Mouse (Mus musculus): ENCODE results near the gene Cdk8. TPM values are rescaled to one million over a fixed set of nuclear protein-coding genes. Genes with fewer than 3 reads are reported as not detected.

The Cdk8 gene
- polyA plus RNA-seq, 1 experiment from 2014 or later, result 26.1 TPM

GRCm38 (mm10) chr5:146293919-146294700, 63.1 kb downstream of the Cdk8 start:
- WGBS, result 92% methylated on average over 11 of the region's 11 CpGs
- Histone ChIP-seq H3K36me3 (ENCODE audit: control insufficient read depth, insufficient read depth, low read length) (peaks cover 28% of the 10 kb centered on the region), H3K27ac (ENCODE audit: low read depth, low read length) (no peak overlapping the region), H3K9me3 (ENCODE audit: control insufficient read depth, low read length) (no peaks in the 10 kb centered on the region), H3K4me2 (ENCODE audit: low read depth, low read length) (no peak overlapping the region), H3K9ac (replicated peaks; ENCODE audit: low read depth, low read length) (no peak overlapping the region), H3K4me3 (ENCODE audit: low read depth, low read length) (no peak overlapping the region), H3K27me3 (ENCODE audit: control insufficient read depth, insufficient read depth, low read length) (no peaks in the 10 kb centered on the region), H3K4me1 (ENCODE audit: control insufficient read depth, insufficient read depth, low read length) (no peaks in the 10 kb centered on the region)
- ATAC-seq (ENCODE audit: low read depth), result no peak

DNA sequence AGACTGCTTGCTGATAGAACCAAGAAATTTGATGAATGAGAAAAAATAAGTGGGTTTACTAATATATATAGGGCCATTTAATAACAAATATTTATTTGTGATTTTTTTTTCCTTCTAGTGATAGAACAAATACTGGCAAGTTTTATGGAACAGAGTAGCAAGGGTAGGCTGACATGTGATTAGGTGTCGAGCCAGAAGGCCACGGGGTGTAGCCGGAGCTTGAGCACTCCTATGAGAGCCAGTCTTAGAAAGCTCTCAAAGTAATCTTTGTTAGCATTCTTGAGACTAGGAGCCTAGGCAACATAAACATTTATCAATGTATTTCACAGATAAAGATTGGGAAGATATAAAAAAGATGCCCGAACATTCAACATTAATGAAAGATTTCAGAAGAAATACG, 63.8 kb downstream of the Cdk8 start:
- H3K9ac ChIP-seq (replicated peaks; ENCODE audit: low read depth, low read length), result no peak overlapping the region
- H3K4me1 ChIP-seq (ENCODE audit: control insufficient read depth, insufficient read depth, low read length), result no peaks in the 10 kb centered on the region
- ATAC-seq (ENCODE audit: low read depth), result no peak
- no peak overlapping the region for H3K4me3 ChIP-seq (ENCODE audit: low read depth, low read length)
- no peaks in the 10 kb centered on the region for H3K9me3 ChIP-seq (ENCODE audit: control insufficient read depth, low read length)
- no peaks in the 10 kb centered on the region for H3K27me3 ChIP-seq (ENCODE audit: control insufficient read depth, insufficient read depth, low read length)
- 95% methylated on average over 5 of the region's 5 CpGs for WGBS
- H3K4me2 ChIP-seq (ENCODE audit: low read depth, low read length), result no peak overlapping the region
- H3K27ac ChIP-seq (ENCODE audit: low read depth, low read length), result no peak overlapping the region
- H3K36me3 ChIP-seq (ENCODE audit: control insufficient read depth, insufficient read depth, low read length), result peaks cover 29% of the 10 kb centered on the region

GRCm38 (mm10) chr5:146298807-146299519, 67.9 kb downstream of the Cdk8 start:
- 81% methylated on average over 13 of the region's 13 CpGs for WGBS
- no peak overlapping the region for H3K27ac ChIP-seq (ENCODE audit: low read depth, low read length)
- H3K36me3 ChIP-seq (ENCODE audit: control insufficient read depth, insufficient read depth, low read length), result peaks cover 29% of the 10 kb centered on the region
- H3K27me3 ChIP-seq (ENCODE audit: control insufficient read depth, insufficient read depth, low read length), result no peaks in the 10 kb centered on the region
- no peak overlapping the region for H3K4me2 ChIP-seq (ENCODE audit: low read depth, low read length)
- no peak overlapping the region for H3K4me3 ChIP-seq (ENCODE audit: low read depth, low read length)
- H3K4me1 ChIP-seq (ENCODE audit: control insufficient read depth, insufficient read depth, low read length), result no peaks in the 10 kb centered on the region
- H3K9ac ChIP-seq (replicated peaks; ENCODE audit: low read depth, low read length), result no peak overlapping the region
- ATAC-seq (ENCODE audit: low read depth), result no peak
- H3K9me3 ChIP-seq (ENCODE audit: control insufficient read depth, low read length), result no peaks in the 10 kb centered on the region

- Histone ChIP-seq H3K9ac (replicated peaks; ENCODE audit: low read depth, low read length) (no peak overlapping the region), H3K36me3 (ENCODE audit: control insufficient read depth, insufficient read depth, low read length) (peaks cover 29% of the 10 kb centered on the region), H3K4me2 (ENCODE audit: low read depth, low read length) (no peak overlapping the region), H3K4me3 (ENCODE audit: low read depth, low read length) (no peak overlapping the region), H3K4me1 (ENCODE audit: control insufficient read depth, insufficient read depth, low read length) (no peaks in the 10 kb centered on the region), H3K27me3 (ENCODE audit: control insufficient read depth, insufficient read depth, low read length) (no peaks in the 10 kb centered on the region), H3K9me3 (ENCODE audit: control insufficient read depth, low read length) (no peaks in the 10 kb centered on the region), H3K27ac (ENCODE audit: low read depth, low read length) (no peak overlapping the region)
- no peak for ATAC-seq (ENCODE audit: low read depth)
- 74% methylated on average over 8 of the region's 8 CpGs for WGBS
These were observed 68.5 kb downstream of the Cdk8 start for GRCm38 (mm10) chr5:146299520-146299870.

GRCm38 (mm10) chr5:146303470-146303869, 72.4 kb downstream of the Cdk8 start:
- Histone ChIP-seq H3K4me3 (ENCODE audit: low read depth, low read length) (no peak overlapping the region), H3K9ac (replicated peaks; ENCODE audit: low read depth, low read length) (no peak overlapping the region), H3K4me1 (ENCODE audit: control insufficient read depth, insufficient read depth, low read length) (no peaks in the 10 kb centered on the region), H3K27ac (ENCODE audit: low read depth, low read length) (no peak overlapping the region), H3K27me3 (ENCODE audit: control insufficient read depth, insufficient read depth, low read length) (no peaks in the 10 kb centered on the region), H3K9me3 (ENCODE audit: control insufficient read depth, low read length) (no peaks in the 10 kb centered on the region), H3K4me2 (ENCODE audit: low read depth, low read length) (no peak overlapping the region), H3K36me3 (ENCODE audit: control insufficient read depth, insufficient read depth, low read length) (peaks cover 9% of the 10 kb centered on the region)
- ATAC-seq (ENCODE audit: low read depth), result no peak; the same call in 1 of the 2 replicates
- WGBS, result 85% methylated on average over 5 of the region's 5 CpGs

- ATAC-seq (ENCODE audit: low read depth), result no peak
- Histone ChIP-seq H3K9ac (replicated peaks; ENCODE audit: low read depth, low read length) (no peak overlapping the region), H3K4me3 (ENCODE audit: low read depth, low read length) (no peak overlapping the region), H3K4me2 (ENCODE audit: low read depth, low read length) (no peak overlapping the region), H3K27ac (ENCODE audit: low read depth, low read length) (no peak overlapping the region), H3K36me3 (ENCODE audit: control insufficient read depth, insufficient read depth, low read length) (no peaks in the 10 kb centered on the region), H3K4me1 (ENCODE audit: control insufficient read depth, insufficient read depth, low read length) (no peaks in the 10 kb centered on the region), H3K27me3 (ENCODE audit: control insufficient read depth, insufficient read depth, low read length) (no peaks in the 10 kb centered on the region), H3K9me3 (ENCODE audit: control insufficient read depth, low read length) (no peaks in the 10 kb centered on the region)
- 87% methylated on average over 8 of the region's 8 CpGs for WGBS
These were observed 76.2 kb downstream of the Cdk8 start for GRCm38 (mm10) chr5:146307046-146307743.

- H3K27ac ChIP-seq (ENCODE audit: low read depth, low read length), result no peak overlapping the region
- 96% methylated on average over 4 of the region's 4 CpGs for WGBS
- no peaks in the 10 kb centered on the region for H3K9me3 ChIP-seq (ENCODE audit: control insufficient read depth, low read length)
- ATAC-seq (ENCODE audit: low read depth), result no peak
- H3K36me3 ChIP-seq (ENCODE audit: control insufficient read depth, insufficient read depth, low read length), result no peaks in the 10 kb centered on the region
- no peaks in the 10 kb centered on the region for H3K27me3 ChIP-seq (ENCODE audit: control insufficient read depth, insufficient read depth, low read length)
- no peaks in the 10 kb centered on the region for H3K4me1 ChIP-seq (ENCODE audit: control insufficient read depth, insufficient read depth, low read length)
- H3K9ac ChIP-seq (replicated peaks; ENCODE audit: low read depth, low read length), result no peak overlapping the region
- H3K4me3 ChIP-seq (ENCODE audit: low read depth, low read length), result no peak overlapping the region
- H3K4me2 ChIP-seq (ENCODE audit: low read depth, low read length), result no peak overlapping the region
These were observed 76.7 kb downstream of the Cdk8 start for GRCm38 (mm10) chr5:146307744-146308096.

DNA sequence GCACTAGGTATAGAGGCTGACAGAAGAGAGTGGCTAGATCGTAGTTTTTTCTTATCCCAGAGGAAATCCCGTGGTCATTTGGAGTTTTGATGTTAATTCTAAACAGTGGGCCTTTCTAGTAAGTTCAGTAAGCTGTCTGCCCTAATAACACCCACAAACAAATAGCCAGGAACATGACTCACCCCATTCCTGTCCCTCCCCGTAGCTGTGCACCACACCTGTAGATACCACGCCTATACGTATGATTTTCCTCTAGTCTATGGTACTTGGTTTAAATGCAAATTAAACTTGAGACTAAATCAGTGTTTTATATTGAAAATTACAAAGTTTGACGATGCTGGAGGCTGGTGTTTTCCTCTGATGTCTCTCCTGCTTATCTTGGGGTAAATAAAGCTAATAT, 83.5 kb downstream of the Cdk8 start:
- Histone ChIP-seq H3K9me3 (ENCODE audit: control insufficient read depth, low read length) (no peaks in the 10 kb centered on the region), H3K27ac (ENCODE audit: low read depth, low read length) (no peak overlapping the region), H3K9ac (replicated peaks; ENCODE audit: low read depth, low read length) (no peak overlapping the region), H3K36me3 (ENCODE audit: control insufficient read depth, insufficient read depth, low read length) (no peaks in the 10 kb centered on the region), H3K27me3 (ENCODE audit: control insufficient read depth, insufficient read depth, low read length) (no peaks in the 10 kb centered on the region), H3K4me2 (ENCODE audit: low read depth, low read length) (no peak overlapping the region), H3K4me1 (ENCODE audit: control insufficient read depth, insufficient read depth, low read length) (peaks cover 5% of the 10 kb centered on the region; the same call in 1 of the 2 replicates), H3K4me3 (ENCODE audit: low read depth, low read length) (no peak overlapping the region)
- 89% methylated on average over 6 of the region's 6 CpGs for WGBS
- no peak for ATAC-seq (ENCODE audit: low read depth)

Measured in neural tube, embryonic 14.5 days (tissue).